Mouse (Mus musculus): ENCODE data around the gene Gm28539.

The Gm28539 gene

GRCm38 (mm10) chr16:18836468-18837208 is at the start of gene Gm28539, which contains the start of gene 2510002D24Rik:
Gene Gm28539, plus strand, starts transcription at chr16:18836584.
Gene 2510002D24Rik, plus strand, starts transcription at chr16:18836578.
- peak; percentile 96 for DNase-seq (ENCODE audit: low read depth)

GRCm38 (mm10) chr16:18786652-18787051 is 49.7 kb upstream of the Gm28539 start:
- no peak for DNase-seq (ENCODE audit: low read depth)

GRCm38 (mm10) chr16:18788627-18789406 is 47.6 kb upstream of the Gm28539 start:
- DNase-seq (ENCODE audit: low read depth): no peak

- no peak for DNase-seq (ENCODE audit: low read depth)
These were observed 41.0 kb upstream of the Gm28539 start for GRCm38 (mm10) chr16:18795223-18795899.

- no peak for DNase-seq (ENCODE audit: low read depth)
These were observed 39.7 kb upstream of the Gm28539 start for GRCm38 (mm10) chr16:18796645-18797044.

GRCm38 (mm10) chr16:18798151-18798550 is 38.2 kb upstream of the Gm28539 start:
- no peak for DNase-seq (ENCODE audit: low read depth)

- DNase-seq (ENCODE audit: low read depth): no peak
These were observed 37.5 kb upstream of the Gm28539 start for GRCm38 (mm10) chr16:18798841-18799240.

GRCm38 (mm10) chr16:18805746-18806145 is 30.6 kb upstream of the Gm28539 start:
- no peak for DNase-seq (ENCODE audit: low read depth)

GRCm38 (mm10) chr16:18809001-18809400 is 27.4 kb upstream of the Gm28539 start:
- DNase-seq (ENCODE audit: low read depth): no peak

GRCm38 (mm10) chr16:18811032-18811431 is 25.4 kb upstream of the Gm28539 start:
- DNase-seq (ENCODE audit: low read depth): no peak

- DNase-seq (ENCODE audit: low read depth): peak; percentile 95
These were observed 24.7 kb upstream of the Gm28539 start, which contains the start of the genes Ufd1 and Cdc45 for GRCm38 (mm10) chr16:18811468-18812384. Gene Ufd1, plus strand, starts transcription at chr16:18811779. Gene Cdc45, minus strand, starts transcription at chr16:18811987.

- no peak for DNase-seq (ENCODE audit: low read depth)
These were observed 23.9 kb upstream of the Gm28539 start for GRCm38 (mm10) chr16:18812385-18812910.

GRCm38 (mm10) chr16:18822356-18822755 is 14.0 kb upstream of the Gm28539 start:
- no peak for DNase-seq (ENCODE audit: low read depth)

- no peak for DNase-seq (ENCODE audit: low read depth)
These were observed 13.5 kb upstream of the Gm28539 start for GRCm38 (mm10) chr16:18822925-18823324.

- DNase-seq (ENCODE audit: low read depth): no peak
These were observed 7.8 kb upstream of the Gm28539 start for GRCm38 (mm10) chr16:18828630-18829029.

GRCm38 (mm10) chr16:18829102-18829501 is 7.3 kb upstream of the Gm28539 start:
- no peak for DNase-seq (ENCODE audit: low read depth)

- DNase-seq (ENCODE audit: low read depth): no peak
These were observed 2.9 kb upstream of the Gm28539 start for GRCm38 (mm10) chr16:18833486-18833885.

- no peak for DNase-seq (ENCODE audit: low read depth)
These were observed 314 bp upstream of the Gm28539 start for GRCm38 (mm10) chr16:18836073-18836467.

- DNase-seq (ENCODE audit: low read depth): no peak
These were observed 2.0 kb downstream of the Gm28539 start for GRCm38 (mm10) chr16:18838346-18838745.

- no peak for DNase-seq (ENCODE audit: low read depth)
These were observed 10.0 kb downstream of the Gm28539 start for GRCm38 (mm10) chr16:18846301-18846820.

Data from naive thymus-derived CD4-positive, alpha-beta T cell, adult 2 months (primary cell).